Mouse (Mus musculus) heart, adult 2 months (tissue): Measurements from ENCODE around the gene Acvrl1. TPM values are rescaled to one million over a fixed set of nuclear protein-coding genes. Genes with fewer than 3 reads are reported as not detected.

Experiments
- DNase-seq, 2 experiments: peaks; one replicate each; pipeline ENCODE4 v3.0.0; 2021
- H3K27ac ChIP-seq: fragments of 200-600 bp; 2 replicates; pipeline ENCODE4 v1.8.1; 2022
- H3K27me3 ChIP-seq: fragments of 200-500 bp; 2 replicates; pipeline ENCODE4 v1.6.1; 2012; ENCODE audit warnings: mild to moderate bottlenecking, low read length, inconsistent platforms, mixed read lengths; ENCODE audit not compliant: control insufficient read depth, insufficient read depth
- H3K36me3 ChIP-seq: fragments of 200-500 bp; 2 replicates; pipeline ENCODE4 v1.6.1; 2012; ENCODE audit warnings: low read length, inconsistent platforms; ENCODE audit not compliant: control insufficient read depth, insufficient read depth
- H3K4me1 ChIP-seq: fragments of 200-500 bp; 2 replicates; pipeline ENCODE4 v1.6.1; 2011; ENCODE audit warnings: low read length; ENCODE audit not compliant: control insufficient read depth, insufficient read depth
- H3K4me3 ChIP-seq: fragments of 200-600 bp; 2 replicates; pipeline ENCODE4 v1.8.1; 2022
- H3K79me2 ChIP-seq: fragments of 200-500 bp; replicated peaks from 2 replicates; pipeline ENCODE4 v1.6.1; 2012; ENCODE audit warnings: mild to moderate bottlenecking, inconsistent platforms, low read length, moderate library complexity, mixed read lengths; ENCODE audit not compliant: control insufficient read depth, insufficient read depth
- H3K9ac ChIP-seq: fragments of 200-500 bp; 2 replicates; pipeline ENCODE4 v1.6.1; 2012; ENCODE audit warnings: low read depth, mild to moderate bottlenecking, control low read depth, inconsistent platforms, low read length, mixed read lengths
- CTCF ChIP-seq: fragments of 200-600 bp; IDR thresholded peaks from 2 replicates; pipeline ENCODE4 v1.8.1; 2022; ENCODE audit warnings: antibody characterized with exemption, mild to moderate bottlenecking, moderate library complexity
- EP300 ChIP-seq: fragments of 200-500 bp; IDR thresholded peaks from 2 replicates; pipeline ENCODE4 v1.6.1; 2011; ENCODE audit warnings: low read depth, low read length, control low read depth; ENCODE audit not compliant: insufficient read depth
- POLR2A ChIP-seq: fragments of 200-500 bp; IDR thresholded peaks from 2 replicates; pipeline ENCODE4 v1.6.1; 2011; ENCODE audit warnings: mild to moderate bottlenecking, low read depth, low read length, control low read depth; ENCODE audit not compliant: insufficient read depth
- WGBS: fragments of 180-500 bp; shearing (Covaris S2); methylation state at CpG from one replicate; pipeline ENCODE4 v1.1.7; 2018; 5-methylcytosine and 5-hydroxymethylcytosine counted together
- intact Hi-C: fragments of 180-260 bp; cut with DNase I; formaldehyde crosslinking; loops from one replicate; pipeline ENCODE4 v1.15.1; 2025
- polyA plus RNA-seq: library from polyadenylated mRNA; depleted of rRNA; stranded (reverse); fragments of >200 nt; gene quantifications from 2 replicates; pipeline ENCODE4 v1.2.3, GENCODE M21; 2012
- total RNA-seq, 2 experiments: library from RNA; stranded (reverse); gene quantifications; 2 replicates each; pipeline ENCODE4 v1.2.3; 2021

Gene Acvrl1
- total and polyA plus RNA-seq, 3 experiments = 24.1 to 35.0 (median 29.5) TPM

- TF ChIP-seq POLR2A (no peak), CTCF (no peak), EP300 (no peak)
- DNase-seq = peak; percentile 42 to 56
Measured at GRCm38 (mm10) chr15:101092829-101093648, 35.3 kb upstream of the Acvrl1 start.

GRCm38 (mm10) chr15:101093988-101094387 lies 34.3 kb upstream of the Acvrl1 start:
- 77% methylated on average over 6 of the region's 6 CpGs for WGBS
- Histone ChIP-seq H3K4me3 (no peak overlapping the region), H3K79me2 (no peaks in the 10 kb centered on the region), H3K4me1 (peaks cover 2% of the 10 kb centered on the region), H3K36me3 (no peaks in the 10 kb centered on the region), H3K9ac (no peak overlapping the region), H3K27me3 (no peaks in the 10 kb centered on the region), H3K27ac (no peak overlapping the region)
- no peak for DNase-seq
- intact Hi-C loops = no loop called here
- no peak for TF ChIP-seq POLR2A
- TF ChIP-seq EP300 = no peak
- TF ChIP-seq CTCF = no peak

More at GRCm38 (mm10) chr15:101092829-101093648, 35.3 kb upstream of the Acvrl1 start:
- Histone ChIP-seq H3K4me1 (no peaks in the 10 kb centered on the region; the same call in 1 of the 2 replicates), H3K36me3 (no peaks in the 10 kb centered on the region), H3K79me2 (no peaks in the 10 kb centered on the region), H3K4me3 (no peak overlapping the region), H3K27me3 (no peaks in the 10 kb centered on the region), H3K27ac (peak overlapping the region; percentile 23; the same call in 1 of the 2 replicates), H3K9ac (no peak overlapping the region)
- WGBS = 58% methylated on average over 25 of the region's 25 CpGs
- intact Hi-C loops = no loop called here

- Histone ChIP-seq H3K36me3 (no peaks in the 10 kb centered on the region), H3K9ac (no peak overlapping the region), H3K4me1 (peaks cover 2% of the 10 kb centered on the region), H3K4me3 (no peak overlapping the region), H3K79me2 (no peaks in the 10 kb centered on the region), H3K27ac (no peak overlapping the region), H3K27me3 (no peaks in the 10 kb centered on the region)
- WGBS = 77% methylated on average over 9 of the region's 9 CpGs
- intact Hi-C loops = no loop called here
- TF ChIP-seq CTCF = no peak
- no peak for DNase-seq
Measured at GRCm38 (mm10) chr15:101094979-101095378, 33.3 kb upstream of the Acvrl1 start.

GRCm38 (mm10) chr15:101095392-101095791 lies 32.9 kb upstream of the Acvrl1 start:
- 80% methylated on average over 3 of the region's 3 CpGs for WGBS
- no peak overlapping the region for H3K27ac ChIP-seq
- DNase-seq = no peak
- peaks cover 2% of the 10 kb centered on the region for H3K4me1 ChIP-seq
- H3K4me3 ChIP-seq = no peak overlapping the region
- intact Hi-C loops = no loop called here
- no peaks in the 10 kb centered on the region for H3K79me2 ChIP-seq
- no peaks in the 10 kb centered on the region for H3K27me3 ChIP-seq
- H3K9ac ChIP-seq = no peak overlapping the region
- no peaks in the 10 kb centered on the region for H3K36me3 ChIP-seq
- TF ChIP-seq CTCF = no peak
- no peak for TF ChIP-seq EP300
- no peak for TF ChIP-seq POLR2A

- 24% methylated on average over 28 of the region's 28 CpGs for WGBS
- Histone ChIP-seq H3K9ac (no peak overlapping the region), H3K27me3 (no peaks in the 10 kb centered on the region), H3K36me3 (no peaks in the 10 kb centered on the region), H3K79me2 (no peaks in the 10 kb centered on the region), H3K27ac (no peak overlapping the region), H3K4me1 (peaks cover 2% of the 10 kb centered on the region), H3K4me3 (no peak overlapping the region)
- peak in 1 of 2 experiments; percentile 29 for DNase-seq
- intact Hi-C loops = no loop called here
- TF ChIP-seq POLR2A = no peak
- TF ChIP-seq CTCF = no peak
- no peak for TF ChIP-seq EP300
Measured at GRCm38 (mm10) chr15:101097985-101098651, 30.2 kb upstream of the Acvrl1 start.

- no peak overlapping the region for H3K4me3 ChIP-seq
- H3K27me3 ChIP-seq = no peaks in the 10 kb centered on the region
- no peak overlapping the region for H3K9ac ChIP-seq
- H3K36me3 ChIP-seq = no peaks in the 10 kb centered on the region
- no peak for DNase-seq
- WGBS = 85% methylated on average over 3 of the region's 3 CpGs
- intact Hi-C loops = no loop called here
- peaks cover 4% of the 10 kb centered on the region for H3K4me1 ChIP-seq
- TF ChIP-seq CTCF (no peak), EP300 (no peak), POLR2A (no peak)
- no peaks in the 10 kb centered on the region for H3K79me2 ChIP-seq
- no peak overlapping the region for H3K27ac ChIP-seq
Measured at GRCm38 (mm10) chr15:101100996-101101395, 27.3 kb upstream of the Acvrl1 start.
